Mouse (Mus musculus): ENCODE data around the gene Ceacam9. TPM values are rescaled to one million over a fixed set of nuclear protein-coding genes. Genes with fewer than 3 reads are reported as not detected.

Gene Ceacam9
- total RNA-seq, 1 experiment from 2014 or later = not detected

DNA sequence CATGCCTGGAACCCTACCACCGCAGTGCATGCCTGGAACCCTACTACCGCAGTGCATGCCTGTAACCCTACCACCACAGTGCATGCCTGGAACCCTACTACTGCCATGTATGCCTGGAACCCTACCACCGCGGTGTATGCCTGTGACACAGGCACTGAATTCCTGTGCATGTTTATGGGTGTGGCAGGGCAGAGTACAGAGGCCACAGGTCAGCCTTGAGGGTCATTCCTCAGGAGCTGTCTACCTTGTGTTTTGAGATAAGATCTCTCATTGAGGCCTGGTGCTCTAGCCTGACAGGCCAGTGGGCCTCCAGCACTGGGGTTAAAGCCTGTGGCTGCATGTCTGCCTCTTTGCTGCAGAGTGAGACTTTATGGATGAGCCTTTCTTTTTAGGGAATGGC, 23.6 kb downstream of the Ceacam9 start:
- no peak for DNase-seq

DNA sequence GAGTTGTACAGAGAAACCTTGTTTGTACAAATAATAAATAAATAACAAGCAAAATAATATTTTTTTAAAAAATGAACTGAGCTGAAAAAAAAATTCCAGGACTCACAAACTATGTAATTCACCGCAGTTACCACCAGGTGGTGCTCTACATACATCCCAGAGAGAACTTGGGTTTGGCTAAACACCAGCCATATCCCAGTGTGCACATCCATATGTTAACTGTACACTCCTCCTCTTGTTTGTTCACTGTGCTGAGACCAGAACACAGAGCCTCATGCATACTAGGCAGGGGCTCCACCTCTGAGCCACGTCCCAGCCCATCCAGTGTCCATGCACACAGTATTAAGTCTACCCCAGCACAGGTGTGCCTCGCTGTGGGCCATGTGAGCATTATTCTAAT, 24.4 kb downstream of the Ceacam9 start:
- DNase-seq = no peak

DNA sequence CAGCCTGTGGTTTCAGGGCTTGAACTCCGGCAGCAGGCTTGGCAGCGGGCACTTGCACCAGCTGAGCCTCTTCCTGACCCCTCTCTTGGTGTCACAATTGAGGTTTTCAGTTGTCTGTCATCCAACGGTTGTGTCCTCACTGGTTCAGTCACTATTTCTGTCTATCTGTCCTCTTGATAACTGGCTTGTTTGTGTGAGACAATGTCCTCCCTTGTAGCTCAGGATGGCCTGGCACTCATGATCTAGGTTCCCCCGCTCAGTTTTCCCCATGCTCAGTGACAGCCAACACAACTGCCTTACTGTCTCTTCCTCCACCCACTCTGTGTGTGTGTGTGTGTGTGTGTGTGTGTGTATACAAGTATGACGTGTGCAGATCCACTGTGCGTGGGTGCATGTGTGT, 25.9 kb downstream of the Ceacam9 start:
- no peak for DNase-seq

DNA sequence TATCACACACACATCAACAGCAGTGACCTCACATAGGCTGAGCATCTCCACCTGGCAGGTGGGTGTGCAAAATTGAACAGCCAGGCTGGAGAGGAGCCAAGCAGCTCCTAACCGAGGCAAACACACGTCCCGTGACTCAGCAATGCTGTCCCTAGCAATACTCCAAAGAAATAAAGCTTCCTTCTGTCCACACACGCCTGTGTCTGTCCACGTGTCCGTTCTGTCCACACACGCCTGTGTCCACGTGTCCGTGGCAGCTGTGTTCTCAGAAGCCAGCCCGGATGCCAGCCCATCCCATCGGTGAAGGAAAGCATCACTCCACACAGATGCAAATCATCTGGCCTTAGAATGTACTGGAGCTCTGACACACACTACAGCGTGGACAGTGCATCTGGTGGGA, 30.3 kb downstream of the Ceacam9 start:
- no peak for DNase-seq

DNA sequence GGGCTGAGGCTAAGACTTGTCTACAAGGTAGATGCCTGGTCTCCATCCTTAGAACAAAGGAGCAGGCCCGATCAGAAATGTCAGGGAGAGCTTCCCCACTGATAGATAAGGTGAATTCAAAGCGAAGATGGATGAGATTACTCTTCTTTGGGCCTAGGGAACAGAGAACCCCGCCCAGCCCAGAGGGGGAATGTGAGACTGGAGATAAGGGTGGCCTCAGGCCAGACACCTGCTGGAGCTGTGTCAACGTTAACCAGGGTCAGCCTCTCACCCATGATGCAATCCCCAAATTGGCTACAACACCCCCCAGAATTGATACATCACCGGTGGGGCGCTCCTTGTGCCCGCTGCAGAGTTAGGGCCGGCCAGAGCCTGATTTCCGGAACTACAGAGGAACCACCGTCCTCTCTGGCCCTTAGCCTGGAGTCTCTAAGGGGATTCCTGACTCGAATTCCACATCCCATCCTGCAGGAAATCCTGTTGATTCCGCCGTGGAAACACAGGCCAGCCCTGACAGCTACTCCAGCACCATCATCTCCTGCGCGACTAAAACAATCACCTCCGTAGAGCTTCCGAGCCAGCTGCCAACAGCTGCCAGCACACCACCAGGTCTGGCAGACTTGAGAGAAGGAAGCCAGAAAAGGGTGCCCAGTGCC, 33.8 kb downstream of the Ceacam9 start:
- no peak for DNase-seq

DNA sequence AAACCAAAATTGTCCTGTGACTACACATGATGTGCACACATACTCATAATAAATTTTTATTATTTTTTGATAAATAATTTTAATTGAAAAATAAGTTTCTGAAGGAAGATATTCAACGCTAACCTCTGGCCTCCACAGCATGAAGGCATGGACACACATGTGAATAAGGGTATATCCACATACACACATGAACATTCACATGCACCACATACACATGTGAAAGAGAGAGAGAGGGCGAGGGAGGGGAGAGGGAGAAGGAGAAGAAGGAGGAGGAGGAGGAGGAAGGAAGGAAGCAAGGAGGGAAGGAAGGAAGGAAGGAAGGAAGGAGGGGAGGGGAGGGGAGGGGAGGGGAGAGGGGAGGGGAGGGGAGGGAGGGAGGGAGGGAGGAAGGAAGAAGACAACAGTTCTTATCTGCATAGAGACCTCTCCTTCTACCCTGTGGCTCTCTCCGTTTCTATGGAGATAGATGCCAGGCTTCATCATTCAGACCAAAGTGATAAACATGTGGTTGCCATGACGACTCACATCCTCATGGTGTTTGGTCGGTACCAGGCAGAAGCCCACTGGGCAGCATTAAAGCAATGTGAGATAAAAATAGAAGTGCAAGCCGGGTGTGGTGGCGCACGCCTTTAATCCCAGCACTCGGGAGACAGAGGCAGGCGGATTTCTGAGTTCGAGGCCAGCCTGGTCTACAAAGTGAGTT, 37.3 kb downstream of the Ceacam9 start:
- DNase-seq = no peak

DNA sequence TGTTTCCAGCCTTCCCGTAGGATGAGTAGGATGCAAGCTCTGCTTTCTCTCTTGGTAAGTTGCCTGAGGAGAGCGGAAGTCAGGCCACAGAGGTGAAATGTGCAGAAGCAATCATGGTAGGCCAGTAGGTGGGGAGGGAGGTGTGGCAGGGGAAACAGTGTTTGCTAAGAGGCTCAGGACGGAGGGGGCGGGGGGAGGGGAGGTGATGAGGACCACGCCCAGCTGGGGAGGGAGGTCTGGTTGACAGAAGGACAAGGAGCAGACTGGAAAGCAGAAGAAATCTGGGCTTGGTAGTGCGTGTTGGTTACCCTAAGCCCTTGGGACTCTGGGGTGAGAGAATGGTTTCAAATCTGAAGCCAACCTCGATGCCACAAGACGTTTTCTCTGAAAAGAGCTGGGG, 38.6 kb downstream of the Ceacam9 start:
- DNase-seq = peak; percentile 38

DNA sequence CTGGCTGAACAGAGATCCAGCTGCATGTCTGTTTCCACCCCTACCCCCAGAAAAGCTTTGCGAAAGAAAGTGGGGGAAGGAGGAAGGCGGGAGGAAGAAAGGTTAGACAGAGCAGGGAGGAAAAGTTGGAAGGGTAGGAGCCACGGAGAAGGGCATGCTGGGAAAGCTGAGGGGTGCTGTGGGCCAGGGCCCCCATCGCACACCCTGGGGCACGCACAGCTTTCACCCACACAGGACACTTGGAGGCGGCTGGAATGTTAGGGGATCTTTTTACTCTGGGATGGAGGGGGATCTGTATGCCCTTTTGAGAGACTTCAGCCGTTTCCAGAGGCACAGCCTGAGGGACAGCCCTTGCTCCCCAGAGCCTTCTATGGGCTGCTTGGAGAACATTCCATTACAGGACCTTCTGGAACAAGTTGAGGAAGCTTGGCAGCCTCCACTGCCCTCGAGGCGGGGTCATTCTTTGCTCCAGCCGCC, 39.3 kb downstream of the Ceacam9 start:
- no peak for DNase-seq

DNA sequence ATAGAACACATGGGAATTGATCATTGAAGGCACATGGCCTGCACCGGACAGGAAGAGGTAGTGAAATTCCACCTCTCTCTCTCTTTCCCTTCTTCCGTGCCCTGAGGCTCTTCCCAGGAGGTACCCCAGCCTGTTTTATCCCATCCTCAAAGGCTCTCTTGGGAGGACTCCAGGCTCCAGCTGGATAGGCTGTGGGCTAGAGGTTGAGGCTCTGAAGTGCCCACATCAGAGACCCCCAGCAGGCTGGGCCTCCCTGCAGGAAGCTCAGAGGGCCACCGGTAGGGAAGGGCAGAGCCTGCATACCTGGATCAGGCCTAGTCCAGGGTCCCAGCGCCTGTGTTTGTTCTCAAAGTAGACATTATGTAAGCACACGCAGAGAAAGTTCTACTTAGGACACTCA, 39.9 kb downstream of the Ceacam9 start:
- DNase-seq = no peak

DNA sequence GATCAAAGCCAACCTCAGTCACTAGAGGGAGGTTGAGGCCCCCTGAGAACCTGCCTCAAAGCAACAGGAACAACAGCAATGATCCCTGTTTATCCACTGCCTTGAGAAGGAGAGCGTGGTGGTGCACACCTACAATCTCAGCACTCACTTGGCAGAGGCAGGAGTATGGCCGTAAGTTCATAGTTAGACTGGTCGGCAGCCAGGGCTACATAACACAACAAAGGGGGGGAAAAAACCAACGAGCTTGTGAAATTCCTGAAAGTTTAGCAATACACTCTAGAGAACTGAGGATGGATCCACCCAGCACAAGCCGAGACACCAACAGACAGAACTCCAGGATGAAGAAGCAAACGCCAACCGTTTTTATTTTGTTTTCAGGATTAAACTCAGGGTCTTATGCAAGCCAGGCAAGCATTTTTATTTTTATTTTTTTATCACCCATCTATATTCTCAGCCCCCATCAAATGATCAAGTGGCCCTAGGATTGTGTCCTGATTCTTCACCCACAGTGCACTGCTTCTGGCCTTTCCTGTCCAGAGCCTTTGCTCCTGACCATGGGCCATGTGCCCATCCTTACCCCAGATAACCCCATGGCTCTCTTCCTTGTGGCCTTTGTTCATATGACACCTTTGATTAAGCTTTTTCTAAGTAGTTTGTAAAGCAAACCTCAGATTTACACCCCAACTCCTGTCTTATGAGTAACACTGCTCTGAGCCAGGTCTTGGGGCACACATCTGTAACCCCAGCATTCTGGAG, 41.9 kb downstream of the Ceacam9 start:
- DNase-seq = no peak

DNA sequence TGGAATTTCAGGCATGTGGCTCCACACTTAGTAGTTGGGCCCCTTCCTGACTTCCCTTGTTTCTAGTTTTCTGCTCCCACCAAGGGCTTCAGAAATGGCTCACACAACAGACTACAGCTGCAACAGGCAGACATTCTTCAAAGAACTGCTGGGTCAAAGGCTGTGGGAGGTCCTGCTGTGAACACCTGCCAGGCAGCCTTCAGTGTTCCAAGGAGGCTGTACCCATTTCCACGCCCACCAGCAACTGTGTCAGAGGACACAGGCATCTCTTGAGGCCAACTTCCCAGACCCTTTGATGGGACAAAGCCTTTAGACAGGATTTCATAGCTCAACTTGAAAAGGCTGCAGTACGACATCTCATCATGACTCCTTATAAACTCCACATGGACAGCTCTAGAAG, 44.7 kb downstream of the Ceacam9 start:
- no peak for DNase-seq

Other genes starting within 250 kb of the Ceacam9 start
- gene Npas1, start 244.2 kb upstream of the Ceacam9 start, total RNA-seq (2021) = not detected in 2 replicates
- gene Arhgap35, start 106.9 kb upstream of the Ceacam9 start, total RNA-seq (2021) = 74.8 and 76.1 TPM in 2 replicates
- not detected in 2 replicates for gene Ceacam15, start 46.2 kb upstream of the Ceacam9 start, total RNA-seq (2021)
- gene Ap2s1, start 16.5 kb downstream of the Ceacam9 start, total RNA-seq (2021) = 130 and 139 TPM in 2 replicates
- 92.7 and 99.0 TPM in 2 replicates for gene Slc1a5, start 59.4 kb downstream of the Ceacam9 start, total RNA-seq (2021)
- gene Strn4, start 94.0 kb downstream of the Ceacam9 start, total RNA-seq (2021) = 73.7 and 116 TPM in 2 replicates
- gene Fkrp, start 94.8 kb downstream of the Ceacam9 start, total RNA-seq (2021) = 27.5 and 28.2 TPM in 2 replicates
- 17.5 and 23.9 TPM in 2 replicates for gene Prkd2, start 121.0 kb downstream of the Ceacam9 start, total RNA-seq (2021)
- gene Dact3, start 153.4 kb downstream of the Ceacam9 start, total RNA-seq (2021) = 1.8 and 2.8 TPM in 2 replicates
- gene Gng8, start 169.9 kb downstream of the Ceacam9 start, total RNA-seq (2021) = 0.70 TPM in 1 of 2 replicates, not detected in the other
- 1.5 and 1.6 TPM in 2 replicates for gene Ptgir, start 184.6 kb downstream of the Ceacam9 start, total RNA-seq (2021)
- gene Calm3, start 202.2 kb downstream of the Ceacam9 start, total RNA-seq (2021) = 242 and 255 TPM in 2 replicates
- gene Pnmal2, start 222.8 kb downstream of the Ceacam9 start, total RNA-seq (2021) = 26.9 and 36.1 TPM in 2 replicates
- 4.3 and 5.4 TPM in 2 replicates for gene Pnmal1, start 237.8 kb downstream of the Ceacam9 start, total RNA-seq (2021)

Data from adrenal gland, postnatal 25 days (tissue).